Mouse (Mus musculus) testis, adult 2 months (tissue): ENCODE measurements around the gene Ube3c.

Experiments
- CTCF ChIP-seq: fragments of 200-500 bp; IDR thresholded peaks from 2 replicates; pipeline ENCODE4 v1.5.1; 2012; ENCODE audit warnings: low read depth, mild to moderate bottlenecking, inconsistent platforms, low read length, moderate library complexity; ENCODE audit not compliant: control insufficient read depth, insufficient read depth, insufficient replicate concordance
- POLR2A ChIP-seq: fragments of 200-500 bp; IDR thresholded peaks from 2 replicates; pipeline ENCODE4 v1.6.1; 2012; ENCODE audit warnings: low read depth, mild to moderate bottlenecking, inconsistent platforms, low read length, moderate library complexity; ENCODE audit not compliant: control insufficient read depth

GRCm38 (mm10) chr5:29708258-29708657 is 139.2 kb downstream of the Ube3c start:
- TF ChIP-seq CTCF (no peak), POLR2A (no peak)
